Mouse (Mus musculus): ENCODE data around the gene Vmn1r43.
"Not testable (repeated sequence)": the region's sequence is repeated elsewhere in the genome, so short reads cannot be mapped to it uniquely, and the experiment has no call there.

Vmn1r43 gene

DNA sequence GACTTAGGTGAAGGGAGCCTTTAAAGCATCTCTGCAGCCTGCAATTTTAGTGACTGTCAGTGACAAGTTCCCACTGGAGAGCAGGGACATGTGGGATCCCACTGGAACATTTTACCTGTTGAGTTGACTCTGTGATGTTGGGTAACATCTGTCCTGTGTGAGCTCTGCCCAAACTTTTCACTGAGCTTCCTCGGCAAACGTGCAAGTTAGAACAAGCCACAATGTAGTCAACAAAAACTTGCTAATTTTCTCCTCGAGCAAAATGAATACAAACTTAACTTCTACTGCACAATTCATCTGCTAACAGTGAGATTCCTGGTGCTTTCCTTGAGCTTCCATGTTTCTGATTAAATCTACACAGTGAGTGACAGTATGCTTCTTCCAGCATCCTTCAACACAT is at the start of gene Vmn1r43, which contains the start of gene Vmn1r42:
Gene Vmn1r43 (minus strand): TSS at position 101 of the 400 bp plus-strand sequence.
Gene Vmn1r42 (minus strand): TSS at position 101 of the 400 bp plus-strand sequence.
- DNase-seq: not testable (repeated sequence)

DNA sequence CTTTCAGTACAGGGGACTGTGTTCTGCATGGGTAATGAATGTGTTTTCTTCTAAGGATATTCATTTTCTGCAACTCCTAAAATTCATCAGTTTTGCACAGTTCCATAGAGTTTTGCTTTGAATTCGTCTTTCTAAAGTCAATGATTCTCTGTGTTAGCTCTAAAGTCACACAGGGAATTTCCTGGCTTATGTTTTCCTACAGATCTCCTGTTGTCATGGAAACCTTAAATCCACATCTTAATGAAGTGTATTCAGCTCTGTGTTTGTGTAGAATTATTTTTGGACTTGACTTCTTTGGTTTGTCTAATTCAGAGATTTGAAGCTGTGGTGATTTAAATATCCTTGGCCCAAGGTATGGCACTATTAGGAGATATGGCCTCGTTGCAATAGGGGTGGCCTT is 7.6 kb upstream of the Vmn1r43 start:
- no peak for DNase-seq

DNA sequence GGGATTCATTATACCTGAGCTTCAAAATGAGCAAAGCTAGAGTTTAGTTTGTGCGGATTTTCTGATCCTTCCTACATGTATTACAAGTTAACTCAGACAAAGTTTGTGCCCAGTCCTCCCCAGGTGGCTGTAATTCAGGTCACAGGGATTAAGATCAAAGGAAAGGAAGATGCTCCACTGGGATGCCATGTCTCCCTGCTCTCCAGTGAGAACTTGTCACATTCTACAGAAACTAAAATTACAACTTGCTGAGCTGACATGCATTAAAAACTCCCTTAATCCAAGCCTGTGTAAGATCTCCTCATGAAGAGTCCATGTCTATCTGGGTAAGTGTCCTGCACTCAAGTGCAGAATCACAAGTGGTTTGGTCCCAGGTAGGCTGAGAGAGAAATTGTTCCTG is 7.1 kb upstream of the Vmn1r43 start, which contains the start of gene Vmn1r44:
Gene Vmn1r44 (plus strand): TSS at position 301 of the 400 bp plus-strand sequence.
- no peak for DNase-seq

DNA sequence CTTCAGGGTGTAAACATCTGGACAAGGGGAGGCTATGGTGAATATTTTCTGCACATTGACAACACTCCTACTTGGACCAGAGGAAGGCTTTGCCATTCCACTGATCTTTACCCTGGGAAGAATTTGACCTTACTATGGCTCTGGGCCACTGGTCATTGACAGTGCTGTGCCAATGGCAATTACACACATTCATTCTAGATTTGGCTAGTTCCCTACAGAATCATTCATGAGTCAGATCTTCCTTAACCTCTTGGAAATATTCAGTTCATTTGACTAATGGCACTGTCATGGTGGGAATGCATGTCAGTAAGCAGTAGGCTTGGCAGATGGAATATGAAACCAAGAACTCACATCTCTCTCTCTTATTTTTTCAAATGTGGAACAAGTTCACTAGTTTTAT is 4.7 kb upstream of the Vmn1r43 start:
- no peak for DNase-seq

- no peak for DNase-seq
These were observed 750 bp upstream of the Vmn1r43 start for GRCm38 (mm10) chr6:89876963-89877362.

- no peak for DNase-seq
These were observed 8.2 kb downstream of the Vmn1r43 start for GRCm38 (mm10) chr6:89867976-89868375.

- DNase-seq: no peak
These were observed 8.9 kb downstream of the Vmn1r43 start for GRCm38 (mm10) chr6:89867276-89867675.

DNA sequence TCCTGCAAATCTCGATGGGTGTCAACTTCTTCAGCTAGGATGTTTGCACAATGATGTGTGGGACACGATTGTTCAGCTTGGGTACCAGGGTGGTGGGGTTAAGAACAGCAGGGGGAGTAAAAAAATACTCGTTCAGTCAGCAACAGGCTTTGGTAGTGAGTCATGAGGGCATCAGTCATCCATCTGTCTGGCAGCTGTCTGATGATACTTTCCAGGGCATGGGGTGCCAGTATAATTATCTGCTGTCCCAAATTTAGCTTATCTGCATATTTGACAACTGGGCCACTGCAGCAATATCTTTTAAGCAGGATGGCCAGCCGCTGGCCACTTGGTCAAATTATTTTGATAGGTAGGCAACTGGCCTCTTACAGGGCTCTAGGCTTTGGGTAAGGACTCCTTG is 12.4 kb downstream of the Vmn1r43 start:
- DNase-seq: no peak

DNA sequence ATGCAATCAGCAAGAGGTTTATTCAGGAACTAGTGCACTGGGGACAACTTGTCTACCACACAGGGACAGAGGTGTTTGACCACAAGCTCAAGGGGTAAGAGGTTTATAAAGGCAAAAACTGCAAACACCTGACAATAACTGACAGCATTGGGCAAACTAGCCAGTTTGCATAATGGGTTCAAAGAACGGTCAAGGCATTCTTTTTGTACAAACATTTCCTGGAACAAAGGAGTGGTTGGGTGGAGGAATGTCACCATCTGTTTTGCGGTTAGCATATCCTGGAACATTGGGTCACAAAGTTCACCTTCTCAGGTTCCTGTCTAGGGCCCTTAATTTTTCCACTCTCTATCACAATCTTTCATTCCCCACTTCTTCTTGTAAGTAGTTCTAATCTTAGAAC is 16.4 kb downstream of the Vmn1r43 start:
- DNase-seq: no peak

DNA sequence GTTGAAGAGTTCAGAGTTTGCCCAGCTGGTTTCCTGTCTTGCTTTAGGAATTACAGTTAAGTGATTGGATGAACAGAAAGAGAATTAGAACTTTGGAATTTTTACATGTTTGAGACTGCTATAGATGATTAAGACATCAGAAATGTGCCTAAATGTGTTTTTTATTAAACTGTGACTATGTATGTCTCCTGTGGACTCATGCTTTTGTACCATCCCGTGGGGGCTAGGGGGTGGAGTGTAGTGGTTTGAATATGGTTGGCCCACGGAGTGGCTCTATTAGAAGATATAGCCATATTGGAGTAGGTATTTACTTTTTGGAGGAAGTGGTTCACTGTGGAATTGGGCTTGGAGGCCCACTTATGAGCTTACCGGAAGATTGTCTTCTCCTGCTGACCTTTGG is 18.7 kb downstream of the Vmn1r43 start:
- no peak for DNase-seq
